8 mouse cellular contexts compared by ENCODE assay signal in genomic region chr4:97776388-97777080, GRCm38 (mm10). TPM values are rescaled to one million over a fixed set of nuclear protein-coding genes. Genes with fewer than 3 reads are reported as not detected.
DNase-seq lines count a peak whose midpoint lies in the region; ATAC-seq and TF ChIP-seq lines count a peak whose summit lies in the region.

No protein-coding gene starts in this region.

- peaks cover 16% of the 10 kb centered on the region for H3K4me1 ChIP-seq in lung, embryonic 14.5 days (ENCODE audit: insufficient read depth)
- H3K4me1 ChIP-seq in liver, embryonic 13.5 days (replicated peaks), result peaks cover 28% of the 10 kb centered on the region
- peaks cover 10% of the 10 kb centered on the region; the same call in 1 of the 2 replicates for H3K4me1 ChIP-seq in stomach, embryonic 15.5 days

- peak overlapping the region; percentile 99 for H3K9ac ChIP-seq in lung, embryonic 14.5 days
- peak overlapping the region; percentile 73; the same call in 1 of the 2 replicates for H3K9ac ChIP-seq in liver, embryonic 13.5 days
- H3K9ac ChIP-seq in stomach, embryonic 15.5 days, result peak overlapping the region; percentile 97

- no peaks in the 10 kb centered on the region for H3K36me3 ChIP-seq in lung, embryonic 14.5 days (ENCODE audit: insufficient read depth)
- H3K36me3 ChIP-seq in liver, embryonic 13.5 days, result no peaks in the 10 kb centered on the region
- H3K36me3 ChIP-seq in stomach, embryonic 15.5 days, result no peaks in the 10 kb centered on the region

- no peaks in the 10 kb centered on the region for H3K9me3 ChIP-seq in lung, embryonic 14.5 days (ENCODE audit: low read depth, low read length)
- H3K9me3 ChIP-seq in liver, embryonic 13.5 days (replicated peaks), result no peaks in the 10 kb centered on the region
- no peaks in the 10 kb centered on the region for H3K9me3 ChIP-seq in stomach, embryonic 15.5 days

- intact Hi-C loops in heart, postnatal 14 days (cut with DNase I), result loop anchor here (2.0 to 5.0 kb wide), 5 partner anchors 26 to 546 kb away; no protein-coding TSS in a partner anchor

- H3K27me3 ChIP-seq in lung, embryonic 14.5 days (ENCODE audit: insufficient read depth, low read length), result no peaks in the 10 kb centered on the region
- peaks cover 74% of the 10 kb centered on the region for H3K27me3 ChIP-seq in liver, embryonic 13.5 days
- H3K27me3 ChIP-seq in stomach, embryonic 15.5 days (replicated peaks), result no peaks in the 10 kb centered on the region

- peak; percentile 65 for DNase-seq in lung, embryonic 14.5 days
- DNase-seq in lung, postnatal 14 days, result no peak
- DNase-seq in embryo, embryonic 11 days, result peak; percentile 57
- peak; percentile 38 to 45 for DNase-seq in heart, postnatal 14 days
- DNase-seq in liver, embryonic 13.5 days, result no peak
- no peak for DNase-seq in urinary bladder, postnatal 25 days (ENCODE audit: low spot score)
- DNase-seq in layer of hippocampus, adult 8-10 months (ENCODE audit: low spot score in 2 of 2), result no peak

- ATAC-seq in lung, embryonic 14.5 days (ENCODE audit: insufficient read depth), result no peak
- ATAC-seq in liver, embryonic 13.5 days (ENCODE audit: low read depth), result no peak
- no peak for ATAC-seq in stomach, embryonic 15.5 days (ENCODE audit: insufficient read depth, low FRiP score, low read depth)

- under 1% methylated on average over 10 of the region's 10 CpGs for WGBS in lung, embryonic 14.5 days
- WGBS in liver, embryonic 13.5 days (ENCODE audit: insufficient replicate concordance), result 3% methylated on average over 10 of the region's 10 CpGs
- WGBS in stomach, embryonic 15.5 days, result under 1% methylated on average over 10 of the region's 10 CpGs

- no peak for TF ChIP-seq CTCF in lung, embryonic 14.5 days (IDR thresholded peaks at IDR 0.05; ENCODE audit: low read depth)

- peak overlapping the region; percentile 91 for H3K4me2 ChIP-seq in lung, embryonic 14.5 days
- peak overlapping the region; percentile 71 for H3K4me2 ChIP-seq in liver, embryonic 13.5 days
- peak overlapping the region; percentile 63 for H3K4me2 ChIP-seq in stomach, embryonic 15.5 days

- peak overlapping the region; percentile 96 for H3K4me3 ChIP-seq in lung, embryonic 14.5 days (ENCODE audit: low read depth, low read length)
- H3K4me3 ChIP-seq in liver, embryonic 13.5 days (replicated peaks), result peak overlapping the region; percentile 68
- H3K4me3 ChIP-seq in stomach, embryonic 15.5 days (replicated peaks), result peak overlapping the region; percentile 86

- H3K27ac ChIP-seq in lung, embryonic 14.5 days (ENCODE audit: low read depth), result peak overlapping the region; percentile 98
- peak overlapping the region; percentile 47 for H3K27ac ChIP-seq in liver, embryonic 13.5 days
- peak overlapping the region; percentile 96 for H3K27ac ChIP-seq in stomach, embryonic 15.5 days

RNA-seq across cellular contexts. Expression of gene E130114P18Rik, which starts 1.3 kb away (rescaled TPM):
- polyA plus RNA-seq in lung, embryonic 14.5 days (2014; fragmentation: Nextera tagmentation; extraction: Ambion mirVana), result 0.84 and 0.85 TPM in 2 replicates
- not detected for total RNA-seq in heart, postnatal 14 days (2021)
- polyA plus RNA-seq in liver, embryonic 13.5 days (2015; fragmentation: Nextera tagmentation; extraction: Ambion mirVana), result 0.09 TPM in 1 of 2 replicates, not detected in the other
- polyA plus RNA-seq in stomach, embryonic 15.5 days (2015; fragmentation: Nextera tagmentation; extraction: Ambion mirVana), result 2.9 and 3.7 TPM in 2 replicates
- 1 to 10 TPM; 6.7 to 9.3 (median 7.9) TPM for total RNA-seq in layer of hippocampus, adult 8-10 months (2022)

RNA-seq across cellular contexts. Expression of gene Nfia, which starts 4.0 kb away (rescaled TPM):
- polyA plus RNA-seq in lung, embryonic 14.5 days (2014; fragmentation: Nextera tagmentation; extraction: Ambion mirVana), result 48.2 and 53.5 TPM in 2 replicates
- total RNA-seq in heart, postnatal 14 days (2021), result 100 to 1,000 TPM; 159 to 170 TPM
- 3.0 and 3.8 TPM in 2 replicates for polyA plus RNA-seq in liver, embryonic 13.5 days (2015; fragmentation: Nextera tagmentation; extraction: Ambion mirVana)
- 45.5 and 50.8 TPM in 2 replicates for polyA plus RNA-seq in stomach, embryonic 15.5 days (2015; fragmentation: Nextera tagmentation; extraction: Ambion mirVana)
- 100 to 1,000 TPM in 1 of 4 experiments, 10 to 100 TPM in 3; 94.9 to 110 (median 97.8) TPM for total RNA-seq in layer of hippocampus, adult 8-10 months (2022)

Comparison
In these comparisons a context has a peak if more than half of its experiments do, and no peak if none do; other contexts are left out.
1. DNase-seq: peak in lung, embryonic 14.5 days (single experiment), embryo, embryonic 11 days (single experiment) and heart, postnatal 14 days (2 of 2); none in lung, postnatal 14 days (single experiment), liver, embryonic 13.5 days (single experiment), urinary bladder, postnatal 25 days (single experiment) and layer of hippocampus, adult 8-10 months (0 of 2).
2. H3K27ac ChIP-seq: peak in every context shown above with its lines; median percentile 98 in lung, embryonic 14.5 days; 96 in stomach, embryonic 15.5 days; 47 in liver, embryonic 13.5 days.
3. Peak in every context shown above with its lines, with median percentiles within 50 percentile points of each other: H3K4me2 ChIP-seq, H3K4me3 ChIP-seq and H3K9ac ChIP-seq.